ENCODE assay signal across 8 mouse cellular contexts in the genomic region with DNA sequence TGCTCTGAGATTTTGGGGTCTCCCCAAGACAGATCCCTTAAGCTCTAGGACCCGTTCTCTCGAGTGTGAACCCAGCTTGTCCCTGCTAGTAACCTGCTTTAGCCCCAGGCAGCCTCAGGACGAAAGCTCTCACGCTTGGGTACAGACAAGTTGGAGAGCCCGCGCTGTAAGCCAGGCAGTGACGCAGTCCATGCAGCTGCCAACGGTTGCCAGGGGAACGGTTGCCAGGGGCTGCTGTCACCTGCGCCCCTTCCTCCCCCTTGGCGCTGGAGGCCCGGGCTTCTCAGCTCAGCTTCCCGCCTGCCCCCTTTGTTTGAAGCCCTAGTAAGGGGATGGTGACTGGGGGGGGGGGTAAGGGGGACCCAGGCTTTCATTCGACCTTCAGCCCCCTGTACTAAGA. TPM values are rescaled to one million over a fixed set of nuclear protein-coding genes. Genes with fewer than 3 reads are reported as not detected.
DNase-seq lines count a peak whose midpoint lies in the region; ATAC-seq lines count a peak whose summit lies in the region.

No protein-coding gene starts in this region.

- peaks cover 59% of the 10 kb centered on the region for H3K4me1 ChIP-seq in limb, embryonic 10.5 days
- H3K4me1 ChIP-seq in neural tube, embryonic 13.5 days (replicated peaks): peaks cover 89% of the 10 kb centered on the region

- no peaks in the 10 kb centered on the region for H3K9me3 ChIP-seq in limb, embryonic 10.5 days (replicated peaks)
- H3K9me3 ChIP-seq in neural tube, embryonic 13.5 days: no peaks in the 10 kb centered on the region

- H3K36me3 ChIP-seq in limb, embryonic 10.5 days: no peaks in the 10 kb centered on the region
- no peaks in the 10 kb centered on the region for H3K36me3 ChIP-seq in neural tube, embryonic 13.5 days

- ATAC-seq in frontal cortex, adult (ENCODE audit: low TSS enrichment): 0 out of 2 replicates have a peak, but pooled peaks have one; percentile 35
- ATAC-seq in neural tube, embryonic 13.5 days (ENCODE audit: low read depth): peak; percentile 85
- no peak for ATAC-seq in inflammation-experienced regulatory T-cells, adult 6 months

- H3K4me3 ChIP-seq in limb, embryonic 10.5 days: peak overlapping the region; percentile 24
- H3K4me3 ChIP-seq in neural tube, embryonic 13.5 days: peak overlapping the region; percentile 62

- 5% methylated on average over 14 of the region's 14 CpGs for WGBS in limb, embryonic 10.5 days
- 2% methylated on average over 14 of the region's 14 CpGs for WGBS in neural tube, embryonic 13.5 days

- H3K27ac ChIP-seq in limb, embryonic 10.5 days: peak overlapping the region; percentile 81
- H3K27ac ChIP-seq in neural tube, embryonic 13.5 days (replicated peaks): peak overlapping the region; percentile 98

- H3K9ac ChIP-seq in neural tube, embryonic 13.5 days: peak overlapping the region; percentile 97

- H3K4me2 ChIP-seq in neural tube, embryonic 13.5 days: peak overlapping the region; percentile 79

- DNase-seq in adrenal gland, adult (ENCODE audit: inconsistent age in 2 of 2, low spot score in 1 of 2): peak; percentile 70 to 75
- no peak for DNase-seq in adrenal gland, adult 18-20 months (ENCODE audit: low spot score in 2 of 2)
- DNase-seq in adrenal gland, postnatal 36 days: peak; percentile 57 to 73
- peak; percentile 59 for DNase-seq in kidney, adult 18-20 months
- peak; percentile 88 for DNase-seq in limb, embryonic 10.5 days (ENCODE audit: low spot score)

- peaks cover 15% of the 10 kb centered on the region; the same call in 1 of the 2 replicates for H3K27me3 ChIP-seq in limb, embryonic 10.5 days (ENCODE audit: low read depth, poor library complexity, severe bottlenecking)
- no peaks in the 10 kb centered on the region for H3K27me3 ChIP-seq in neural tube, embryonic 13.5 days

RNA-seq across cellular contexts. Expression of gene Adgrg1, which starts 19.5 kb away (rescaled TPM):
- total RNA-seq in adrenal gland, adult 18-20 months (2021): 10 to 100 TPM; 24.1 to 43.3 TPM
- 10 to 100 TPM; 15.1 to 23.4 TPM for total RNA-seq in adrenal gland, postnatal 36 days (2021)
- polyA plus RNA-seq in limb, embryonic 10.5 days (2016; fragmentation: Nextera tagmentation; extraction: Ambion mirVana): 7.0 and 11.6 TPM in 2 replicates
- 160 and 168 TPM in 2 replicates for polyA plus RNA-seq in neural tube, embryonic 13.5 days (2015; fragmentation: Nextera tagmentation; extraction: Ambion mirVana)
- 1 to 10 TPM in 2 of 3 experiments, under 1 TPM in 1; 0.52 to 5.5 (median 4.5) TPM for polyA plus RNA-seq in inflammation-experienced regulatory T-cells, adult 6 months (2017; shearing (Covaris generic))

RNA-seq across cellular contexts. Expression of gene Adgrg3, which starts 23.5 kb away (rescaled TPM):
- total RNA-seq in adrenal gland, adult 18-20 months (2021): 1 to 10 TPM; 2.1 to 2.2 TPM
- 1 to 10 TPM; 3.2 to 3.7 TPM for total RNA-seq in adrenal gland, postnatal 36 days (2021)
- polyA plus RNA-seq in limb, embryonic 10.5 days (2016; fragmentation: Nextera tagmentation; extraction: Ambion mirVana): 3.4 and 4.2 TPM in 2 replicates
- polyA plus RNA-seq in neural tube, embryonic 13.5 days (2015; fragmentation: Nextera tagmentation; extraction: Ambion mirVana): 1.4 and 1.5 TPM in 2 replicates
- polyA plus RNA-seq in inflammation-experienced regulatory T-cells, adult 6 months (2017; shearing (Covaris generic)): under 1 TPM in 2 of 3 experiments, not detected in 1; 0.24 to 0.26 TPM

Comparison
In these comparisons a context has a peak if more than half of its experiments do, and no peak if none do; other contexts are left out.
1. DNase-seq: peak in adrenal gland, adult (2 of 2), adrenal gland, postnatal 36 days (2 of 2), kidney, adult 18-20 months (single experiment) and limb, embryonic 10.5 days (single experiment); none in adrenal gland, adult 18-20 months (0 of 2).
2. RNA of gene Adgrg1, which starts 19.5 kb away (polyA plus RNA-seq): 160 to 168 TPM in neural tube, embryonic 13.5 days; 7.0 to 11.6 TPM in limb, embryonic 10.5 days and 0.52 to 5.5 TPM in inflammation-experienced regulatory T-cells, adult 6 months; every median in the first group is over 10 times any median in the second.